Mouse (Mus musculus) spleen, adult 2 months (tissue): ENCODE results near the gene Kcnk1. TPM values are rescaled to one million over a fixed set of nuclear protein-coding genes. Genes with fewer than 3 reads are reported as not detected.

Source experiments
- DNase-seq, 2 experiments: peaks; one replicate each; pipeline versions ENCODE4 v3.0.0 to v3.0.0-alpha.2; 2012 to 2021; ENCODE audit warnings: low spot score in 2 of 2, low read depth in 1 of 2
- H3K27ac ChIP-seq: fragments of 200-500 bp; 2 replicates; pipeline ENCODE4 v1.5.1; 2012; ENCODE audit warnings: low read length, inconsistent platforms; ENCODE audit not compliant: insufficient read depth
- H3K27me3 ChIP-seq: fragments of 200-500 bp; 2 replicates; pipeline ENCODE4 v1.6.1; 2012; ENCODE audit warnings: mild to moderate bottlenecking, moderate library complexity, low read length, inconsistent platforms; ENCODE audit not compliant: control insufficient read depth, insufficient read depth
- H3K36me3 ChIP-seq: fragments of 200-500 bp; 2 replicates; pipeline ENCODE4 v1.6.1; 2012; ENCODE audit warnings: mild to moderate bottlenecking, low read length, inconsistent platforms; ENCODE audit not compliant: control insufficient read depth, insufficient read depth
- H3K4me1 ChIP-seq: fragments of 200-500 bp; 2 replicates; pipeline ENCODE4 v1.6.1; 2011; ENCODE audit warnings: inconsistent platforms; ENCODE audit not compliant: control insufficient read depth, insufficient read depth, insufficient read length
- H3K4me3 ChIP-seq: fragments of 200-500 bp; 2 replicates; pipeline ENCODE4 v1.5.1; 2011; ENCODE audit warnings: mild to moderate bottlenecking, inconsistent platforms; ENCODE audit not compliant: insufficient read depth, insufficient read length; ENCODE audit errors: extremely low read depth
- CTCF ChIP-seq: fragments of 200-500 bp; IDR thresholded peaks from 2 replicates; pipeline ENCODE4 v1.5.1; 2011; ENCODE audit warnings: mild to moderate bottlenecking, inconsistent platforms; ENCODE audit not compliant: insufficient read depth, insufficient read length, insufficient replicate concordance; ENCODE audit errors: extremely low read depth
- POLR2A ChIP-seq: fragments of 200-500 bp; IDR thresholded peaks from 2 replicates; pipeline ENCODE4 v1.6.1; 2011; ENCODE audit warnings: low read depth, low read length, inconsistent platforms
- WGBS: fragments of 180-500 bp; shearing (Covaris S2); methylation state at CpG from one replicate; pipeline ENCODE4 v1.1.7; 2018; 5-methylcytosine and 5-hydroxymethylcytosine counted together
- polyA plus RNA-seq: library from polyadenylated mRNA; depleted of rRNA; stranded (reverse); fragments of >200 nt; gene quantifications from 2 replicates; pipeline ENCODE4 v1.2.3, GENCODE M21; 2012

The Kcnk1 gene
- polyA plus RNA-seq, 1 experiment: 0.85 TPM

DNA sequence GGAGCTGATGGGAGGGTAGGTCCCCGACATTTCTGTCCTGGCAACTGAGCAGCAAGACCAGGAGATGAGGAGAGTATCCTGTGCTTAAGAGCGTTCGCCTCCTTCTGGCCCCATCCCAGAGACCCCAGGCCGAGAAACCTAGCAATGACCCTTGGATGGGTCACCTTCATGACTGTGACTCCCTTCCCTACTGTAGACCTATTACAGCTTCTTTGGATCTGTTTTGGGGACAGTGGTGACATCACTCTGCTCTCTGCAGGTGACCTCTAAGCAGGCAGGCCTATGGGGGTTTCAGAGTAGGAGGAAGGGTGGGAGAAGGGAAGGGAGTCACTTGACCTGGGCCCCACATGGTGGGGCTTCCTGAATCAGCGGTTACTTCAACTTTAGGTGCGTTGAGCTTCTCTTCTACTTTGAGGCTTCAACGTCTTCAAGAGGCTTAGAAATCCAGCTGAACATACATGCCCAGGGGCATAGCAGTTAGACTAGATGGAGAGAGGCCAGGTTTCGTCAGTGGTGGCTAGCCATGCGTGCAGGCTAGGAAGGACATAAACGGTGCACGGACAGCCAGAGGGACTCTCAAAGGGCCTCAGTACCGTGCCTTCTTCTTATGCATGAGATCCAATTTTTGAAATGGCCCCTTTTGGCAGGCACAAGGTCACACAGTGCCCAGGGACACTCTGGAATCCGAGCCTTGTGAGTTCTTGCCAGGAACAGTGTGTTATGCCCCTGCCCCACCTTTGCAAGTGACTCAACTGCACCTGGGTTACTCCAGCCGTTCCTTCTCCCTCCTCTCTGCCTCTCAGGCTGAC, 1.3 kb downstream of the Kcnk1 start:
- WGBS: 40% methylated on average over 14 of the region's 14 CpGs
- no peaks in the 10 kb centered on the region for H3K4me1 ChIP-seq
- H3K4me3 ChIP-seq: no peak overlapping the region
- peaks cover 5% of the 10 kb centered on the region for H3K27me3 ChIP-seq
- H3K27ac ChIP-seq: no peak overlapping the region
- no peak for TF ChIP-seq CTCF
- no peak for TF ChIP-seq POLR2A
- H3K36me3 ChIP-seq: no peaks in the 10 kb centered on the region
- DNase-seq: no peak

GRCm38 (mm10) chr8:125996980-125997379, 2.0 kb downstream of the Kcnk1 start:
- no peak overlapping the region for H3K4me3 ChIP-seq

DNA sequence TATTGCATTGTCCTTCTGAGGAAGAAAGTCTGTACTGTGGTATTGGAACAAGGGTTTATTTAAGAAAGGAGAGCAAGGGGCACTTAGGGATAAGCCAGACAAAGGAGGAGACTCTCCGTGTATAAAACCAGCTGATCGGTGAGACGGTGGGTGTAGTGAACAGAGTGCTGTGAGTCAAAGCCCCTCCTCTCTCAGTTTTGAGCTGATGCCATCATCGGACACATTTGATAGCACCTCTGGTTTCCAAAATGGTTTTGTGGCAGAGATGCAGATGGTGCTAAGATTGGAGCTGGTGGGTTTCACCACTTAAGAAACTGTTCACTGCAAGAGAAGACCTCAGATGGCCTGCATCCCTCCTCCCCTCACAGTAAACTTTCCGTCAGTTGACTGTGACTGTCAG, 2.6 kb downstream of the Kcnk1 start:
- 88% methylated on average over 5 of the region's 5 CpGs for WGBS
- H3K36me3 ChIP-seq: no peaks in the 10 kb centered on the region
- no peak for DNase-seq
- peaks cover 5% of the 10 kb centered on the region for H3K27me3 ChIP-seq
- no peak overlapping the region for H3K4me3 ChIP-seq
- no peaks in the 10 kb centered on the region for H3K4me1 ChIP-seq
- TF ChIP-seq POLR2A (no peak), CTCF (no peak)
- no peak overlapping the region for H3K27ac ChIP-seq

More at GRCm38 (mm10) chr8:125996980-125997379, 2.0 kb downstream of the Kcnk1 start:
- 63% methylated on average over 6 of the region's 6 CpGs for WGBS
- Histone ChIP-seq H3K4me1 (no peaks in the 10 kb centered on the region), H3K27ac (no peak overlapping the region), H3K27me3 (peaks cover 5% of the 10 kb centered on the region), H3K36me3 (no peaks in the 10 kb centered on the region)
- DNase-seq: no peak
- TF ChIP-seq POLR2A: no peak
- TF ChIP-seq CTCF: no peak

- TF ChIP-seq CTCF (no peak), POLR2A (no peak)
These were observed 4.9 kb downstream of the Kcnk1 start for GRCm38 (mm10) chr8:125999842-126000395.

DNA sequence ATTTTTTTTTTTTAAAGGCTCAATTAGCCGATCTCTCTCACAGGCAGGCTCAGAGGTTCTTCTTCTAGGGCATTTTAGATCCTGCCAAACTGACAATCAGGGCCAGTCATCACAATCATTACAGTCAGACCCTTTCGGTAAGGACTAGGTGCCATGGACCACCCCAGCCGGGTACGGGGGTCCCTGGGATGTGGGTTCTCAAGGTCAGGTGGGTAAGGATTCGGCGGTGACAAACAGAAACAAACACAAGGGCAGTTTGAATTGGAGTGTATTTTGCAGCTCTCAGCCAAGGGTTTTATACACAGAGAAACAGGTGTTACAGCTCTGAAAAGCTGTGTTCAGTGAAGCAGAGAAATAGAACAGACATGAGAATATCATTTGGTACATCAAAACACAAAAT, 8.6 kb downstream of the Kcnk1 start:
- Histone ChIP-seq H3K4me1 (no peaks in the 10 kb centered on the region), H3K27me3 (no peaks in the 10 kb centered on the region), H3K4me3 (no peak overlapping the region), H3K36me3 (no peaks in the 10 kb centered on the region), H3K27ac (no peak overlapping the region)
- no peak for TF ChIP-seq POLR2A
- no peak for TF ChIP-seq CTCF
- DNase-seq: no peak
- 91% methylated on average over 6 of the region's 6 CpGs for WGBS

More at GRCm38 (mm10) chr8:125999842-126000395, 4.9 kb downstream of the Kcnk1 start:
- no peaks in the 10 kb centered on the region for H3K36me3 ChIP-seq
- H3K27ac ChIP-seq: no peak overlapping the region
- no peak overlapping the region for H3K4me3 ChIP-seq
- H3K4me1 ChIP-seq: no peaks in the 10 kb centered on the region
- WGBS: 83% methylated on average over 7 of the region's 7 CpGs
- DNase-seq: no peak
- H3K27me3 ChIP-seq: peaks cover 5% of the 10 kb centered on the region

DNA sequence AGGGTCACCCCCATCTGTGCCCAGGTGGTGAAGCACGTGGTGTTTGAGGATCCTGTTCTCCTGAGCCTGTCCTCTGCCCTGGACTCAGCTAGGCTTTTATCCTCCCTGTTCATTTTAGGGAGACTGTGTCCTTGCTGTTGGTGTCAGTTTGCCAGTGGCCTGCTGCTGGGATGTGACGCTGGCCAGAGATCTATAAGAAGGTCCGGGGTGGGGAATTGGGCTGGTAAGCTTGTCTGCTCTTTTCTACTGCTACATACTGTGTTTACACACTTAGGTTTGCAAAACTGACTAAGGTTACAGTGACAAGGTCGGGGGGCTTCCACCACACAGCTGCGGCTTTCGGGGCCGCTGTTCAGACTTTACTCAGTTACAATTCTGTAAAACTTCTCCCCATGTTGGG, 10.0 kb downstream of the Kcnk1 start:
- 87% methylated on average over 7 of the region's 7 CpGs for WGBS
- Histone ChIP-seq H3K27ac (no peak overlapping the region), H3K4me1 (no peaks in the 10 kb centered on the region), H3K4me3 (no peak overlapping the region), H3K27me3 (no peaks in the 10 kb centered on the region), H3K36me3 (no peaks in the 10 kb centered on the region)
- TF ChIP-seq POLR2A (no peak), CTCF (no peak)
- no peak for DNase-seq
